Mouse (Mus musculus): ENCODE data around the gene Elp4. TPM values are rescaled to one million over a fixed set of nuclear protein-coding genes. Genes with fewer than 3 reads are reported as not detected.

Elp4 gene
- 16.0 and 18.1 TPM in 2 replicates for polyA plus RNA-seq (2015; fragmentation: Nextera tagmentation; extraction: Ambion mirVana)

DNA sequence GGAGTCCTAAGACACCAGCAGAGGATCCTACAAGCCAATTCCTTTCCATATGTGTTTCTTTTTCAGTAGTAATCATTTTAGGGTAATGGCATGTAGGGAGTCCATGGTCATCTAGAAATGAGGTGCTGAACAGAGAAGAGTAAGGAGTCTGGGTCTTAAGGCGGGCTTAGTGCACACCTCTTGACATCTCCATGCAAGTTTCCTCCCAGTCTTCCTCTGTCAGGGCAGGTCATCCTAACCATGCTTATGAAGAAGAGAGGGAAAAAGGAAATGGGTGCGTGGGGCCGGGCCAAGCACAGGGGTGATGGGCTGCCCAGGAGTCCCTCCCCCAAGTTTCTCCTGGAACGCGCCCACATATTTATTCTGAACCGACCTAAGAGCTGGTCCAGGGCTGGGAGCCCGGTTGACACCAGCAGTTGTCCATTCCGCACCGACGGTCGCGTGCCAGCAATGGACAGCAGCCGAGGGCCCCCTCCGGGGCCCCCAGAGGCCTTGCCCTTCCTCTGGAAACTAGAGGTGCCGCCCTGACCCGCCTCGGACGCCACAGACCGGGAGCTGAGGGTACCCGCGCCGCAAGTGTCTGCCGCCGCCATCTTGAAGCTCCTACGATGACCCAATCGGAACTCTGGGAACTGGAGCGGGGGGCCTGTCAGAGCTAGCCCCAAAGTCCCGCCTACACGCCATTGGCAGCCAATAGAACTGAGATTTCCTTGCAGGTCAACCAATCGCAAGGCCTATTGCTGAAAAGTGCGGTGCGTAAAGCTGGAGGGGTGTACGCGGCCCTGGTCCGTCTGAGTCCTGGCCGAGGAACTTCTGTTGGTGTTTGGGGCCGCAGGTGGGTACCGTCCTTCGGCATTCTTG is at the start of gene Elp4, which contains the start of gene Immp1l:
Elp4 (minus strand) TSS at position 669 of the 861 bp plus-strand sequence.
Immp1l (plus strand) TSS at position 743 of the 861 bp plus-strand sequence.

DNA sequence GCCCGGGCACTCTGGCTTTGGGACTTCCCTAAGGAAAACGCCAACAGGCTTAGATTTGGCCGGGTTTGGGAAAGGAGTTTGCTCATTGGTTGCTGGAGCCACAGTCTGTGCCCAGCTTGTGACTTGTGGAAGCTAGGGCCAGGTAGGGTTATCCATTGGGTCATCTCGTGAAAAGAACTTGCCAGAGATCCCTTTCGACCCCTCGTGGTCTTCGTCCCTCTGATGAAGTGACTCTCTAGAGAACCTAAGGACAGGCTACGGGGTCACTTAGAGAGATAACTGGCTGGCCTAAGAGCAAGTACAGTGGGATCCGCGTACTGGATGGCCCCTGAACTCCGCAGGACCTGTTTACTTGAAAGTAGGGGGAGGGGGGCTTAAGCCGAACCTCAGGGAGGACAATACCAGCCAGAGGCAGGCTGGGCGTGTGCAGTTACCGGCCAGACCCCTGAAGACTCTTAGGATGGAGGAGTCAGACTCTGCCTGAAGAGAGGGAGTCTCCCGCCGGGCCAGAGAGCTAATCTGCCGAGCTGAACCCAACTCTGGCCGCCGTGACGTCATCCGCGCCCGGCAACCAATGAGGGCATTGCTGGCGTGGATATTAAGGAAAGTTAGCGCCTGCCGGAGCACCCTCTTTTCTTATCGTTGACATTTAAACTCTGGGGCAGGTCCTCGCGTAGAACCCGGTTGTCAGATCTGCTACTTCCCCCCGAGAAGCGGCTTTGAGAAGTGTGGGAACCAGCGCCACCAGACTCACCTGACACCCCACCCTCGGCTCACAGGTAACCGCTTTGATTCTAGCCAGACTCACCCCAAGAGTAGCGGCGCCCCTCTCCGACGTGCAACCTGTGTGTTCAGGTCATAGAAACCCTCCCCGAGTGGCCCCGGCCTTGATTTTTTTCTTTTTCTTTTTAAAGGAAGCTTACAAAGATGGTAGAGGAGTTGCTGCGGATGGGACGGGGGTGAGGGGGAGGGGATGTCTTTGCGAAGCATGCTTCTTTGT is 235.8 kb downstream of the Elp4 start, which contains the start of gene Pax6:
Pax6 (plus strand) TSS at position 630 of the 1,000 bp plus-strand sequence.

Other genes with a start within 250 kb of the Elp4 start
- 0.05 and 0.08 TPM in 2 replicates for gene Pax6, start 235.7 kb downstream of the Elp4 start, polyA plus RNA-seq (2015; fragmentation: Nextera tagmentation; extraction: Ambion mirVana)
- gene Immp1l, start 74 bp upstream of the Elp4 start, polyA plus RNA-seq (2015; fragmentation: Nextera tagmentation; extraction: Ambion mirVana), result 76.1 and 79.1 TPM in 2 replicates
- 22.4 and 26.1 TPM in 2 replicates for gene Dnajc24, start 99.0 kb upstream of the Elp4 start, polyA plus RNA-seq (2015; fragmentation: Nextera tagmentation; extraction: Ambion mirVana)